Mouse (Mus musculus): ENCODE data around the gene Olfr792. TPM values are rescaled to one million over a fixed set of nuclear protein-coding genes. Genes with fewer than 3 reads are reported as not detected.

The Olfr792 gene
- not detected for polyA plus RNA-seq (2015; fragmentation: Illumina TruSeq; extraction: RNeasy Lipid Tissue Mini Kit (QIAGEN cat#74804); ENCODE audit: insufficient read depth, low replicate concordance)

DNA sequence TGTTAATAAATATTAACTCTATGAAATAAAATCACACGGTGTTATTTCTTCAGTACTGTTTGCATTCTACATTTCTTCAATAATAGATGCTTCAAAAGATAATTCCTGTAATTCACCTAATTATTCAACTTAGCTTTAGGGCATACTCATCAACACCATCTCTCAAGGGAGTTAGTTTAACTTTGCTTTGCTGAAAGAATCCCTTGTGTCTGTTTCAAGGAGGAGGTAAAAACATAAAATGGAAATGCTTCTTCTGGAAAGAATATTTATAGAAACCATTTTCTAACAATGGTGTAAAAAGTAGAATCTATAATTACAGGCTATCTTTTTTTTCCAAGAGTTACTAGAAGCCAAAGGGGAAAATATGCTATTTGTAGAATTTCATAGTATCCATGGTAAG is at the start of gene Olfr792:
Gene Olfr792 (plus strand): TSS at position 301 of the 400 bp plus-strand sequence.

DNA sequence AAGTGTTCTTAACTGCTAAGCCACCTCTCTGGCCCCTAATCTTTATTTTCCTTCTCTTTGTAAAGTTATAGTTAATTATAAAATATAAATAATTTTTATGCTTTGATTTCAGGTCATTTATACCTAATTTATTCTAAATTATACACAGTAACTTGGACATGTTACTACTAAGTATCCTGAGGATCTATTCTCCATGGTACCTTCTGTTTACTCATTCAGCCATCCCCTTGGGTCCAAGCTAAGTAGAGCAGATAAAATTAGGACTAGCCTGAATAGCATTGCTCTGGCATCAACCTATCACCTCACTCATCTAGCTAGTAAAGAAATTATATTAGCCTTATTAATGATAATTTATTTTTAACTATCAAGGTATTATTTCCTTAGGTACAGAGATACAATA is 40.8 kb upstream of the Olfr792 start, which contains the start of gene Olfr790:
Gene Olfr790 (plus strand): TSS at position 301 of the 400 bp plus-strand sequence.

DNA sequence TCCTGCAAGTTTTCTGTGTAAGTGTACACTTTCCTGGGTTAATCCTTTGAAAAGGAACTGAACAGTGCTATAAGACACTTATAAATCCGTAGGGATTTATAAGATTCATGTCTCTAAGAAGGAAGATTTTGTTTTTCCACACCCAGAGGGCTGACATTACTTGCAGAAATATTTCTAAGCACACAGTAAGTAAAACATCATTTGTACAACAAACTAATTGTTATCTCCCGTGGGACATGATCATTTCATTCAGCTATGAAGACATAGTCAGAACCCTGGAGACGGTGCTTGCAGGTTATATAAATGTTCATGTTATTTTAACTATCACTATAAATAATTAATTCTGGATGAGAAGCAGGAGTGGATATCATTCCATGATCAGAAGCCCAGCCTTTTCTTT is 17.5 kb upstream of the Olfr792 start, which contains the start of gene Olfr791:
Gene Olfr791 (plus strand): TSS at position 301 of the 400 bp plus-strand sequence.

DNA sequence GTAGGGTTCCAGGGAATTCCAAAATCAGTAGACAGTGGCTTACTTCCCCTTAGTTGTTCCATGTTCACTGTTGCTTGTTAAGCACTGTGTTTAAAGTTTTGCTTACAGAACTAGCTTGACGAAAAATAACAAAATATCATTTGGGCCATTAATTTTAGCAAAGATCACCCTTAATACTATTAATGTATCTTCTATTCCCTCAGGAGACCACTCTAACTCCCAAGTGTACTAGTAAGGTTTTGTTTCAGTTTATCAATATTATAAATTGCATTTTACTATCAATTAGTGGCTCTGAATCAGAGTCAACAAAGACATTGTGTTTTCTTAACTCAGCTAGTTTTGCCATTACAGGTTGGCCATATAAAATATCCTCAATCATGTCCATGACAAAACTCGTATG is 28.4 kb downstream of the Olfr792 start, which contains the start of gene Olfr794:
Gene Olfr794 (plus strand): TSS at position 301 of the 400 bp plus-strand sequence.

Other genes with a start within 250 kb of the Olfr792 start
- gene Olfr780, start 221.0 kb upstream of the Olfr792 start, polyA plus RNA-seq (2015; fragmentation: Illumina TruSeq; extraction: RNeasy Lipid Tissue Mini Kit (QIAGEN cat#74804); ENCODE audit: insufficient read depth, low replicate concordance): not detected
- gene Olfr781, start 210.3 kb upstream of the Olfr792 start, polyA plus RNA-seq (2015; fragmentation: Illumina TruSeq; extraction: RNeasy Lipid Tissue Mini Kit (QIAGEN cat#74804); ENCODE audit: insufficient read depth, low replicate concordance): not detected
- not detected for gene Olfr782, start 190.3 kb upstream of the Olfr792 start, polyA plus RNA-seq (2015; fragmentation: Illumina TruSeq; extraction: RNeasy Lipid Tissue Mini Kit (QIAGEN cat#74804); ENCODE audit: insufficient read depth, low replicate concordance)
- gene Olfr784, start 155.1 kb upstream of the Olfr792 start, polyA plus RNA-seq (2015; fragmentation: Illumina TruSeq; extraction: RNeasy Lipid Tissue Mini Kit (QIAGEN cat#74804); ENCODE audit: insufficient read depth, low replicate concordance): not detected
- gene Olfr785, start 133.7 kb upstream of the Olfr792 start, polyA plus RNA-seq (2015; fragmentation: Illumina TruSeq; extraction: RNeasy Lipid Tissue Mini Kit (QIAGEN cat#74804); ENCODE audit: insufficient read depth, low replicate concordance): not detected
- not detected for gene Olfr786, start 111.9 kb upstream of the Olfr792 start, polyA plus RNA-seq (2015; fragmentation: Illumina TruSeq; extraction: RNeasy Lipid Tissue Mini Kit (QIAGEN cat#74804); ENCODE audit: insufficient read depth, low replicate concordance)
- not detected for gene Olfr787, start 77.3 kb upstream of the Olfr792 start, polyA plus RNA-seq (2015; fragmentation: Illumina TruSeq; extraction: RNeasy Lipid Tissue Mini Kit (QIAGEN cat#74804); ENCODE audit: insufficient read depth, low replicate concordance)
- gene Olfr788, start 68.2 kb upstream of the Olfr792 start, polyA plus RNA-seq (2015; fragmentation: Illumina TruSeq; extraction: RNeasy Lipid Tissue Mini Kit (QIAGEN cat#74804); ENCODE audit: insufficient read depth, low replicate concordance): not detected
- gene Olfr789, start 54.4 kb upstream of the Olfr792 start, polyA plus RNA-seq (2015; fragmentation: Illumina TruSeq; extraction: RNeasy Lipid Tissue Mini Kit (QIAGEN cat#74804); ENCODE audit: insufficient read depth, low replicate concordance): not detected
- not detected for gene Olfr790, start 40.7 kb upstream of the Olfr792 start, polyA plus RNA-seq (2015; fragmentation: Illumina TruSeq; extraction: RNeasy Lipid Tissue Mini Kit (QIAGEN cat#74804); ENCODE audit: insufficient read depth, low replicate concordance)
- not detected for gene Olfr791, start 17.4 kb upstream of the Olfr792 start, polyA plus RNA-seq (2015; fragmentation: Illumina TruSeq; extraction: RNeasy Lipid Tissue Mini Kit (QIAGEN cat#74804); ENCODE audit: insufficient read depth, low replicate concordance)
- not detected for gene Olfr794, start 28.5 kb downstream of the Olfr792 start, polyA plus RNA-seq (2015; fragmentation: Illumina TruSeq; extraction: RNeasy Lipid Tissue Mini Kit (QIAGEN cat#74804); ENCODE audit: insufficient read depth, low replicate concordance)
- not detected for gene Olfr796, start 73.4 kb downstream of the Olfr792 start, polyA plus RNA-seq (2015; fragmentation: Illumina TruSeq; extraction: RNeasy Lipid Tissue Mini Kit (QIAGEN cat#74804); ENCODE audit: insufficient read depth, low replicate concordance)
- not detected for gene Olfr798, start 88.8 kb downstream of the Olfr792 start, polyA plus RNA-seq (2015; fragmentation: Illumina TruSeq; extraction: RNeasy Lipid Tissue Mini Kit (QIAGEN cat#74804); ENCODE audit: insufficient read depth, low replicate concordance)
- gene Olfr799, start 98.3 kb downstream of the Olfr792 start, polyA plus RNA-seq (2015; fragmentation: Illumina TruSeq; extraction: RNeasy Lipid Tissue Mini Kit (QIAGEN cat#74804); ENCODE audit: insufficient read depth, low replicate concordance): not detected
- not detected for gene Olfr800, start 118.5 kb downstream of the Olfr792 start, polyA plus RNA-seq (2015; fragmentation: Illumina TruSeq; extraction: RNeasy Lipid Tissue Mini Kit (QIAGEN cat#74804); ENCODE audit: insufficient read depth, low replicate concordance)
- gene Olfr801, start 134.7 kb downstream of the Olfr792 start, polyA plus RNA-seq (2015; fragmentation: Illumina TruSeq; extraction: RNeasy Lipid Tissue Mini Kit (QIAGEN cat#74804); ENCODE audit: insufficient read depth, low replicate concordance): not detected
- gene Olfr802, start 149.0 kb downstream of the Olfr792 start, polyA plus RNA-seq (2015; fragmentation: Illumina TruSeq; extraction: RNeasy Lipid Tissue Mini Kit (QIAGEN cat#74804); ENCODE audit: insufficient read depth, low replicate concordance): not detected
- gene Olfr803, start 155.1 kb downstream of the Olfr792 start, polyA plus RNA-seq (2015; fragmentation: Illumina TruSeq; extraction: RNeasy Lipid Tissue Mini Kit (QIAGEN cat#74804); ENCODE audit: insufficient read depth, low replicate concordance): not detected
- gene Olfr804, start 164.0 kb downstream of the Olfr792 start, polyA plus RNA-seq (2015; fragmentation: Illumina TruSeq; extraction: RNeasy Lipid Tissue Mini Kit (QIAGEN cat#74804); ENCODE audit: insufficient read depth, low replicate concordance): not detected
- not detected for gene Olfr805, start 190.2 kb downstream of the Olfr792 start, polyA plus RNA-seq (2015; fragmentation: Illumina TruSeq; extraction: RNeasy Lipid Tissue Mini Kit (QIAGEN cat#74804); ENCODE audit: insufficient read depth, low replicate concordance)
- gene Olfr806, start 202.8 kb downstream of the Olfr792 start, polyA plus RNA-seq (2015; fragmentation: Illumina TruSeq; extraction: RNeasy Lipid Tissue Mini Kit (QIAGEN cat#74804); ENCODE audit: insufficient read depth, low replicate concordance): not detected
- not detected for gene Olfr807, start 218.6 kb downstream of the Olfr792 start, polyA plus RNA-seq (2015; fragmentation: Illumina TruSeq; extraction: RNeasy Lipid Tissue Mini Kit (QIAGEN cat#74804); ENCODE audit: insufficient read depth, low replicate concordance)
- not detected for gene Olfr808, start 226.3 kb downstream of the Olfr792 start, polyA plus RNA-seq (2015; fragmentation: Illumina TruSeq; extraction: RNeasy Lipid Tissue Mini Kit (QIAGEN cat#74804); ENCODE audit: insufficient read depth, low replicate concordance)
- not detected for gene Olfr809, start 235.5 kb downstream of the Olfr792 start, polyA plus RNA-seq (2015; fragmentation: Illumina TruSeq; extraction: RNeasy Lipid Tissue Mini Kit (QIAGEN cat#74804); ENCODE audit: insufficient read depth, low replicate concordance)

All from spleen, adult 10 weeks (tissue).